Mouse (Mus musculus) kidney, embryonic 15.5 days (tissue): ENCODE results near the gene Cdk19. TPM values are rescaled to one million over a fixed set of nuclear protein-coding genes. Genes with fewer than 3 reads are reported as not detected.

ENCODE experiments used
- ATAC-seq: fragments of 200-750 bp; cut with Nextera tagmentation; replicated peaks from 2 replicates; pipeline ENCODE4 v1.8.0; 2017; ENCODE audit warnings: moderate TSS enrichment; ENCODE audit not compliant: low FRiP score
- H3K27ac ChIP-seq: fragments of 300-500 bp; sonication (generic); 2 replicates; pipeline ENCODE4 v1.5.1; 2015; ENCODE audit warnings: mild to moderate bottlenecking, inconsistent platforms
- H3K27me3 ChIP-seq: fragments of 300-500 bp; sonication (generic); 2 replicates; pipeline ENCODE4 v1.6.1; 2015; ENCODE audit warnings: inconsistent platforms
- H3K36me3 ChIP-seq: fragments of 300-500 bp; sonication (generic); 2 replicates; pipeline ENCODE4 v1.6.1; 2015; ENCODE audit warnings: inconsistent platforms
- H3K4me1 ChIP-seq: fragments of 300-500 bp; sonication (generic); 2 replicates; pipeline ENCODE4 v1.6.1; 2015; ENCODE audit warnings: inconsistent platforms
- H3K4me2 ChIP-seq: fragments of 300-500 bp; sonication (generic); 2 replicates; pipeline ENCODE4 v1.6.1; 2015; ENCODE audit warnings: moderate library complexity, mild to moderate bottlenecking, inconsistent platforms
- H3K4me3 ChIP-seq: fragments of 300-500 bp; sonication (generic); replicated peaks from 2 replicates; pipeline ENCODE4 v1.5.1; 2015; ENCODE audit warnings: mild to moderate bottlenecking, inconsistent platforms
- H3K9ac ChIP-seq: fragments of 300-500 bp; sonication (generic); 2 replicates; pipeline ENCODE4 v1.6.1; 2015; ENCODE audit warnings: mild to moderate bottlenecking, inconsistent platforms
- H3K9me3 ChIP-seq: fragments of 300-500 bp; sonication (generic); replicated peaks from 2 replicates; pipeline ENCODE4 v1.6.1; 2016; ENCODE audit warnings: inconsistent platforms
- WGBS: fragments of 180-500 bp; shearing (Covaris S2); methylation state at CpG from one replicate; pipeline ENCODE4 v1.1.7; 2015; ENCODE audit warnings: mixed read lengths; 5-methylcytosine and 5-hydroxymethylcytosine counted together
- polyA plus RNA-seq: library from polyadenylated mRNA; unstranded; fragments of >200 nt; fragmentation: Nextera tagmentation; extraction: Ambion mirVana; gene quantifications from 2 replicates; pipeline ENCODE4 v1.2.1, GENCODE M21; 2015

Gene Cdk19
- polyA plus RNA-seq, 1 experiment from 2014 or later = 8.5 TPM

GRCm38 (mm10) chr10:40371914-40372675 lies 32.7 kb downstream of the Cdk19 start:
- 0 out of 2 replicates have a peak overlapping the region, but pooled peaks have one; percentile 14 for H3K4me2 ChIP-seq
- 45% methylated on average over 11 of the region's 11 CpGs for WGBS
- H3K4me1 ChIP-seq = peaks cover 14% of the 10 kb centered on the region
- no peaks in the 10 kb centered on the region for H3K27me3 ChIP-seq
- no peak overlapping the region for H3K9ac ChIP-seq
- no peaks in the 10 kb centered on the region for H3K9me3 ChIP-seq
- no peak; the same call in 1 of the 2 replicates for ATAC-seq
- H3K4me3 ChIP-seq = no peak overlapping the region
- no peaks in the 10 kb centered on the region for H3K36me3 ChIP-seq
- H3K27ac ChIP-seq = peak overlapping the region; percentile 54; the same call in 1 of the 2 replicates

GRCm38 (mm10) chr10:40373749-40374148 lies 34.4 kb downstream of the Cdk19 start:
- WGBS = 94% methylated on average over 5 of the region's 5 CpGs
- H3K4me1 ChIP-seq = peaks cover 14% of the 10 kb centered on the region
- no peaks in the 10 kb centered on the region for H3K36me3 ChIP-seq
- no peak overlapping the region for H3K4me2 ChIP-seq
- no peak overlapping the region for H3K27ac ChIP-seq
- H3K9ac ChIP-seq = no peak overlapping the region
- H3K4me3 ChIP-seq = no peak overlapping the region
- H3K27me3 ChIP-seq = no peaks in the 10 kb centered on the region
- no peaks in the 10 kb centered on the region for H3K9me3 ChIP-seq
- no peak for ATAC-seq

GRCm38 (mm10) chr10:40374828-40375227 lies 35.5 kb downstream of the Cdk19 start:
- H3K36me3 ChIP-seq = no peaks in the 10 kb centered on the region
- no peak for ATAC-seq
- no peak overlapping the region for H3K4me2 ChIP-seq
- no peaks in the 10 kb centered on the region for H3K27me3 ChIP-seq
- H3K9ac ChIP-seq = no peak overlapping the region
- 92% methylated on average over 7 of the region's 7 CpGs for WGBS
- no peak overlapping the region for H3K4me3 ChIP-seq
- H3K9me3 ChIP-seq = no peaks in the 10 kb centered on the region
- peaks cover 14% of the 10 kb centered on the region for H3K4me1 ChIP-seq
- H3K27ac ChIP-seq = no peak overlapping the region

GRCm38 (mm10) chr10:40376286-40376685 lies 36.9 kb downstream of the Cdk19 start:
- Histone ChIP-seq H3K36me3 (no peaks in the 10 kb centered on the region), H3K4me2 (no peak overlapping the region), H3K27me3 (no peaks in the 10 kb centered on the region), H3K9me3 (no peaks in the 10 kb centered on the region), H3K4me1 (peaks cover 14% of the 10 kb centered on the region), H3K9ac (no peak overlapping the region), H3K4me3 (no peak overlapping the region), H3K27ac (no peak overlapping the region)
- WGBS = 72% methylated on average over 3 of the region's 3 CpGs
- no peak for ATAC-seq

- H3K4me1 ChIP-seq = 0 out of 2 replicates have a peak, but pooled peaks cover 3% of the 10 kb centered on the region
- ATAC-seq = no peak
- no peak overlapping the region for H3K4me2 ChIP-seq
- 88% methylated on average over 4 of the region's 4 CpGs for WGBS
- H3K9ac ChIP-seq = no peak overlapping the region
- H3K27ac ChIP-seq = no peak overlapping the region
- H3K36me3 ChIP-seq = no peaks in the 10 kb centered on the region
- H3K27me3 ChIP-seq = no peaks in the 10 kb centered on the region
- H3K4me3 ChIP-seq = no peak overlapping the region
- H3K9me3 ChIP-seq = no peaks in the 10 kb centered on the region
Measured at GRCm38 (mm10) chr10:40378284-40378683, 38.9 kb downstream of the Cdk19 start.

GRCm38 (mm10) chr10:40379682-40380081 lies 40.3 kb downstream of the Cdk19 start:
- Histone ChIP-seq H3K27me3 (no peaks in the 10 kb centered on the region), H3K4me2 (no peak overlapping the region), H3K4me1 (0 out of 2 replicates have a peak, but pooled peaks cover 3% of the 10 kb centered on the region), H3K27ac (no peak overlapping the region), H3K4me3 (no peak overlapping the region), H3K9me3 (no peaks in the 10 kb centered on the region), H3K36me3 (no peaks in the 10 kb centered on the region), H3K9ac (no peak overlapping the region)
- 63% methylated on average over 1 of the region's 1 CpGs for WGBS
- no peak for ATAC-seq

GRCm38 (mm10) chr10:40385397-40385796 lies 46.0 kb downstream of the Cdk19 start:
- H3K27ac ChIP-seq = no peak overlapping the region
- no peaks in the 10 kb centered on the region for H3K27me3 ChIP-seq
- ATAC-seq = no peak
- no peaks in the 10 kb centered on the region for H3K36me3 ChIP-seq
- no peak overlapping the region for H3K4me3 ChIP-seq
- H3K9me3 ChIP-seq = no peaks in the 10 kb centered on the region
- H3K4me1 ChIP-seq = no peaks in the 10 kb centered on the region
- no peak overlapping the region for H3K4me2 ChIP-seq
- WGBS = 90% methylated on average over 3 of the region's 3 CpGs
- H3K9ac ChIP-seq = no peak overlapping the region

- no peak for ATAC-seq
- H3K9ac ChIP-seq = no peak overlapping the region
- no peaks in the 10 kb centered on the region for H3K9me3 ChIP-seq
- no peaks in the 10 kb centered on the region for H3K27me3 ChIP-seq
- H3K4me1 ChIP-seq = no peaks in the 10 kb centered on the region
- 90% methylated on average over 4 of the region's 4 CpGs for WGBS
- H3K36me3 ChIP-seq = no peaks in the 10 kb centered on the region
- H3K4me3 ChIP-seq = no peak overlapping the region
- H3K27ac ChIP-seq = no peak overlapping the region
- no peak overlapping the region for H3K4me2 ChIP-seq
Measured at GRCm38 (mm10) chr10:40386126-40386525, 46.8 kb downstream of the Cdk19 start.

GRCm38 (mm10) chr10:40393447-40394143 lies 54.2 kb downstream of the Cdk19 start:
- Histone ChIP-seq H3K9me3 (no peaks in the 10 kb centered on the region), H3K27ac (no peak overlapping the region), H3K4me1 (no peaks in the 10 kb centered on the region), H3K4me2 (no peak overlapping the region), H3K9ac (no peak overlapping the region), H3K36me3 (no peaks in the 10 kb centered on the region), H3K4me3 (no peak overlapping the region), H3K27me3 (no peaks in the 10 kb centered on the region)
- WGBS = 86% methylated on average over 2 of the region's 2 CpGs
- no peak for ATAC-seq

GRCm38 (mm10) chr10:40398842-40399241 lies 59.5 kb downstream of the Cdk19 start:
- H3K27ac ChIP-seq = no peak overlapping the region
- no peak overlapping the region for H3K4me2 ChIP-seq
- no peak overlapping the region for H3K9ac ChIP-seq
- peaks cover 4% of the 10 kb centered on the region; the same call in 1 of the 2 replicates for H3K36me3 ChIP-seq
- ATAC-seq = no peak
- no peaks in the 10 kb centered on the region for H3K9me3 ChIP-seq
- no peaks in the 10 kb centered on the region for H3K27me3 ChIP-seq
- no peak overlapping the region for H3K4me3 ChIP-seq
- WGBS = 69% methylated on average over 3 of the region's 3 CpGs
- H3K4me1 ChIP-seq = no peaks in the 10 kb centered on the region

- H3K36me3 ChIP-seq = peaks cover 4% of the 10 kb centered on the region; the same call in 1 of the 2 replicates
- H3K9ac ChIP-seq = no peak overlapping the region
- no peak overlapping the region for H3K27ac ChIP-seq
- H3K4me1 ChIP-seq = no peaks in the 10 kb centered on the region
- no peak overlapping the region for H3K4me2 ChIP-seq
- 58% methylated on average over 2 of the region's 2 CpGs for WGBS
- no peaks in the 10 kb centered on the region for H3K9me3 ChIP-seq
- no peaks in the 10 kb centered on the region for H3K27me3 ChIP-seq
- H3K4me3 ChIP-seq = no peak overlapping the region
- no peak for ATAC-seq
Measured at GRCm38 (mm10) chr10:40399328-40399727, 60.0 kb downstream of the Cdk19 start.

- no peak overlapping the region for H3K4me2 ChIP-seq
- H3K36me3 ChIP-seq = peaks cover 4% of the 10 kb centered on the region; the same call in 1 of the 2 replicates
- no peaks in the 10 kb centered on the region for H3K27me3 ChIP-seq
- 83% methylated on average over 4 of the region's 4 CpGs for WGBS
- H3K4me1 ChIP-seq = no peaks in the 10 kb centered on the region
- no peaks in the 10 kb centered on the region for H3K9me3 ChIP-seq
- no peak overlapping the region for H3K4me3 ChIP-seq
- H3K9ac ChIP-seq = no peak overlapping the region
- ATAC-seq = no peak
- H3K27ac ChIP-seq = no peak overlapping the region
Measured at GRCm38 (mm10) chr10:40400293-40400692, 60.9 kb downstream of the Cdk19 start.
